Mouse (Mus musculus): Measurements from ENCODE around the gene Fanci. TPM values are rescaled to one million over a fixed set of nuclear protein-coding genes. Genes with fewer than 3 reads are reported as not detected.

Fanci gene
- polyA plus RNA-seq, 1 experiment from 2014 or later = 18.7 TPM

DNA sequence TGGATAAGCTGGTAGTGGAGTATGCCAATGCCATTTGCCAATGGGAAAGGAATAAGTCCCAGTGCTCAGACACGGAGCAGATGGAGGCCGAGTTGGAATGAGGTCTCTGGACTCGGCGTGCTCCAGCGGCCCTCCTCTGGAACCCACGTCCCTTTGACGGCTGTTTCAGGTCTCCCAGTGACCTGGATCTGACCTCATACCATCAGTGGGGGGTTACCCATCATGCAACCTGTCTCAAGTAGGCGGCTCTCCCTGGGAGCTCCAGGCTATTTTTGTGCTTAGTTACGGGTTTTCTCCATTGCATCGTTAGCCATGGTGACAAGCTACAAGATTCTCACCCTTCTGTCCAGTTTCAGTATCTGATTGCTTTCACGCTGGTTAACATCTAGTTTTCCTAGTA is 31.7 kb upstream of the Fanci start:
- DNase-seq (ENCODE audit: low spot score, missing footprints) (peak; percentile 56), ATAC-seq (ENCODE audit: low FRiP score) (no peak)
- H3K27me3 ChIP-seq (ENCODE audit: control insufficient read depth, insufficient read depth, low read length) = no peaks in the 10 kb centered on the region
- H3K36me3 ChIP-seq (ENCODE audit: control insufficient read depth, insufficient read depth, low read length) = peaks cover 16% of the 10 kb centered on the region
- WGBS = 86% methylated on average over 11 of the region's 11 CpGs
- no peak overlapping the region for H3K27ac ChIP-seq (ENCODE audit: low read depth, low read length)
- no peaks in the 10 kb centered on the region for H3K9me3 ChIP-seq (ENCODE audit: control insufficient read depth, low read length)
- no peaks in the 10 kb centered on the region for H3K4me1 ChIP-seq (ENCODE audit: control insufficient read depth, insufficient read depth, low read length)
- no peak overlapping the region for H3K4me2 ChIP-seq
- H3K9ac ChIP-seq (ENCODE audit: low read length) = no peak overlapping the region
- no peak overlapping the region for H3K4me3 ChIP-seq (ENCODE audit: low read depth, low read length)

GRCm38 (mm10) chr7:79362208-79362607 is 29.5 kb upstream of the Fanci start:
- ATAC-seq (ENCODE audit: low FRiP score) (0 out of 2 replicates have a peak, but pooled peaks have one; percentile 30), DNase-seq (ENCODE audit: low spot score, missing footprints) (no peak)
- Histone ChIP-seq H3K27me3 (ENCODE audit: control insufficient read depth, insufficient read depth, low read length) (no peaks in the 10 kb centered on the region), H3K9ac (ENCODE audit: low read length) (no peak overlapping the region), H3K4me1 (ENCODE audit: control insufficient read depth, insufficient read depth, low read length) (no peaks in the 10 kb centered on the region), H3K4me2 (no peak overlapping the region), H3K4me3 (ENCODE audit: low read depth, low read length) (no peak overlapping the region), H3K27ac (ENCODE audit: low read depth, low read length) (no peak overlapping the region), H3K36me3 (ENCODE audit: control insufficient read depth, insufficient read depth, low read length) (peaks cover 11% of the 10 kb centered on the region), H3K9me3 (ENCODE audit: control insufficient read depth, low read length) (no peaks in the 10 kb centered on the region)
- 78% methylated on average over 8 of the region's 8 CpGs for WGBS

GRCm38 (mm10) chr7:79362830-79363229 is 28.9 kb upstream of the Fanci start:
- H3K9ac ChIP-seq (ENCODE audit: low read length) = no peak overlapping the region
- WGBS = 86% methylated on average over 7 of the region's 7 CpGs
- ATAC-seq (ENCODE audit: low FRiP score) = no peak
- H3K27ac ChIP-seq (ENCODE audit: low read depth, low read length) = no peak overlapping the region
- H3K4me1 ChIP-seq (ENCODE audit: control insufficient read depth, insufficient read depth, low read length) = no peaks in the 10 kb centered on the region
- H3K36me3 ChIP-seq (ENCODE audit: control insufficient read depth, insufficient read depth, low read length) = peaks cover 10% of the 10 kb centered on the region
- H3K4me3 ChIP-seq (ENCODE audit: low read depth, low read length) = no peak overlapping the region
- no peaks in the 10 kb centered on the region for H3K9me3 ChIP-seq (ENCODE audit: control insufficient read depth, low read length)
- no peaks in the 10 kb centered on the region for H3K27me3 ChIP-seq (ENCODE audit: control insufficient read depth, insufficient read depth, low read length)
- H3K4me2 ChIP-seq = no peak overlapping the region
- no peak for DNase-seq (ENCODE audit: low spot score, missing footprints)

GRCm38 (mm10) chr7:79363370-79364043 is 28.2 kb upstream of the Fanci start:
- Histone ChIP-seq H3K4me3 (ENCODE audit: low read depth, low read length) (no peak overlapping the region), H3K27ac (ENCODE audit: low read depth, low read length) (no peak overlapping the region), H3K4me2 (no peak overlapping the region), H3K9me3 (ENCODE audit: control insufficient read depth, low read length) (no peaks in the 10 kb centered on the region), H3K27me3 (ENCODE audit: control insufficient read depth, insufficient read depth, low read length) (no peaks in the 10 kb centered on the region), H3K4me1 (ENCODE audit: control insufficient read depth, insufficient read depth, low read length) (no peaks in the 10 kb centered on the region), H3K36me3 (ENCODE audit: control insufficient read depth, insufficient read depth, low read length) (peaks cover 3% of the 10 kb centered on the region), H3K9ac (ENCODE audit: low read length) (no peak overlapping the region)
- ATAC-seq (ENCODE audit: low FRiP score) (no peak), DNase-seq (ENCODE audit: low spot score, missing footprints) (peak; percentile 61)
- 88% methylated on average over 8 of the region's 8 CpGs for WGBS

- Histone ChIP-seq H3K4me3 (ENCODE audit: low read depth, low read length) (no peak overlapping the region), H3K36me3 (ENCODE audit: control insufficient read depth, insufficient read depth, low read length) (no peaks in the 10 kb centered on the region), H3K27me3 (ENCODE audit: control insufficient read depth, insufficient read depth, low read length) (no peaks in the 10 kb centered on the region), H3K4me1 (ENCODE audit: control insufficient read depth, insufficient read depth, low read length) (no peaks in the 10 kb centered on the region), H3K4me2 (no peak overlapping the region), H3K9me3 (ENCODE audit: control insufficient read depth, low read length) (no peaks in the 10 kb centered on the region), H3K27ac (ENCODE audit: low read depth, low read length) (no peak overlapping the region), H3K9ac (ENCODE audit: low read length) (no peak overlapping the region)
- ATAC-seq (ENCODE audit: low FRiP score) = no peak
- 84% methylated on average over 5 of the region's 5 CpGs for WGBS
- DNase-seq (ENCODE audit: low spot score, missing footprints) = no peak
Observed at GRCm38 (mm10) chr7:79368664-79369063, 23.1 kb upstream of the Fanci start.

GRCm38 (mm10) chr7:79369416-79369815 is 22.3 kb upstream of the Fanci start:
- ATAC-seq (ENCODE audit: low FRiP score) (no peak), DNase-seq (ENCODE audit: low spot score, missing footprints) (no peak)
- Histone ChIP-seq H3K9me3 (ENCODE audit: control insufficient read depth, low read length) (no peaks in the 10 kb centered on the region), H3K4me3 (ENCODE audit: low read depth, low read length) (no peak overlapping the region), H3K27ac (ENCODE audit: low read depth, low read length) (no peak overlapping the region), H3K4me1 (ENCODE audit: control insufficient read depth, insufficient read depth, low read length) (no peaks in the 10 kb centered on the region), H3K4me2 (no peak overlapping the region), H3K27me3 (ENCODE audit: control insufficient read depth, insufficient read depth, low read length) (no peaks in the 10 kb centered on the region), H3K9ac (ENCODE audit: low read length) (no peak overlapping the region), H3K36me3 (ENCODE audit: control insufficient read depth, insufficient read depth, low read length) (no peaks in the 10 kb centered on the region)
- 49% methylated on average over 4 of the region's 4 CpGs for WGBS

DNA sequence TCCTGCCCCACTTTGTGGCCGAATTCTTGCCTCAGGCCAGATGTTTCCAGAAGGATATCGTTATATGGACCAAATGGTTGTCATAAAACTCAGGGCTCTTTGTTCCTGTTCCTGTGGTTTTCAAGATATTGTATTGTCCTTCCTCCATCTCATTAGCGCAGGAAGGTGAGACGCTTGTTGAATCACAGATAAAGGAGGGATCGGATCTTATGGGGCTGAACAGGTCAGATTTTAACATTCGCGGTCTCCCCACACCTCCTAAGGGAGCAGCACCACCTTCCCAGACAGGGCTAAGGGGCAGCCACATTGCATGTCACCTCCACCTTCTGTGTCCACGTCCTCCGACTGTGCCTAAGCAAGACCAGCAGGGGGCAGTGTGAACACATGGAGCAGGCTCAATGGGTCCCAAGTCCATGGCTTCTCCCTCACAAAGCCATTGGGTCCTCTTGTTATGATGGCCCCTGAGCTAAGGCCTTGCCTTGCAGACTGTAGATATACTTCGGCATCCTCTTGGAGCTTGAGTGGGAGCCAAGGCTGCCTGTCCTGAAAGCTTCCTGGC is 20.3 kb upstream of the Fanci start:
- Histone ChIP-seq H3K9ac (ENCODE audit: low read length) (no peak overlapping the region), H3K4me3 (ENCODE audit: low read depth, low read length) (no peak overlapping the region), H3K27me3 (ENCODE audit: control insufficient read depth, insufficient read depth, low read length) (no peaks in the 10 kb centered on the region), H3K4me1 (ENCODE audit: control insufficient read depth, insufficient read depth, low read length) (no peaks in the 10 kb centered on the region), H3K27ac (ENCODE audit: low read depth, low read length) (no peak overlapping the region), H3K9me3 (ENCODE audit: control insufficient read depth, low read length) (no peaks in the 10 kb centered on the region), H3K36me3 (ENCODE audit: control insufficient read depth, insufficient read depth, low read length) (no peaks in the 10 kb centered on the region), H3K4me2 (no peak overlapping the region)
- peak; percentile 77; the same call in 1 of the 2 replicates for ATAC-seq (ENCODE audit: low FRiP score)
- peak; percentile 96 for DNase-seq (ENCODE audit: low spot score, missing footprints)
- 51% methylated on average over 10 of the region's 10 CpGs for WGBS

DNA sequence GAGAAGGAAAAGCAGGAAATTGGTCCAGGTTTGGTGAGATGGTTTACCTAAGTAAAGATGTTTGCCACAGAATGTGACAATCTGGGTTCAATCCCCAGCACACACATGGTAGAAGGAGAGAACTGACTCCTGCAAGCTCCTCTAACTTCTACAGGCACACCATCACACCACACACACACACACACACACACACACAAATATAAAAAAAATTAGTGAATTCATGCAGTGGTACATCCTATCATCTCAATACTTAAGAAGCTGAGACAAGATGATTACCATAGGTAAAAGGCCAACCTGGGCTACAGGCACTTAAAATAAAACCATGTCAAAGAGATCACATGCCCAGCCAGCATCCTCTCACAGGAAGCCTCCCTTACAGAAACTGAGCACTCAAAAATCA is 17.7 kb upstream of the Fanci start:
- Histone ChIP-seq H3K4me2 (no peak overlapping the region), H3K36me3 (ENCODE audit: control insufficient read depth, insufficient read depth, low read length) (no peaks in the 10 kb centered on the region), H3K27ac (ENCODE audit: low read depth, low read length) (no peak overlapping the region), H3K4me3 (ENCODE audit: low read depth, low read length) (no peak overlapping the region), H3K9me3 (ENCODE audit: control insufficient read depth, low read length) (no peaks in the 10 kb centered on the region), H3K27me3 (ENCODE audit: control insufficient read depth, insufficient read depth, low read length) (no peaks in the 10 kb centered on the region), H3K9ac (ENCODE audit: low read length) (no peak overlapping the region), H3K4me1 (ENCODE audit: control insufficient read depth, insufficient read depth, low read length) (no peaks in the 10 kb centered on the region)
- no peak for DNase-seq (ENCODE audit: low spot score, missing footprints)
- no peak for ATAC-seq (ENCODE audit: low FRiP score)

DNA sequence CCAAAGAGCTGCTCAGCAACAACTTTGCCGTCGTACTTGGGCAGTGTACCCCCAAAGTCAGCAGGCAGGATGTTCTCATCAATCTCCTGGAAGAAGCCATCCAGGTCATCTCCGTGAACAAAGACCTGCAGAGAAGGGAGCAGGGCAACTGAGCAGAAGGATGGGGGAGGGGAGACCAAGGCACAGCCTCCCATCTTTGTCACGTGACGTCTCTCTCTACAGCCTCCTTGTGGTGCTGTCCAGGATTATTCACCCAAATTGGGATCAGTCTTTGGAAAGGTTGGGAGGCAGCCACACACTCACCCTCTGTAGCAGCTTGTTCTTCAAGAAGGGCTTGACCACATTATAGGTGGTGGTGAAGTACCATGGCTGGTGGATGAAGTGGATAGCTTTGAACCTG is 16.1 kb upstream of the Fanci start:
- Histone ChIP-seq H3K9ac (ENCODE audit: low read length) (no peak overlapping the region), H3K9me3 (ENCODE audit: control insufficient read depth, low read length) (no peaks in the 10 kb centered on the region), H3K27ac (ENCODE audit: low read depth, low read length) (no peak overlapping the region), H3K4me1 (ENCODE audit: control insufficient read depth, insufficient read depth, low read length) (no peaks in the 10 kb centered on the region), H3K4me2 (no peak overlapping the region), H3K27me3 (ENCODE audit: control insufficient read depth, insufficient read depth, low read length) (no peaks in the 10 kb centered on the region), H3K36me3 (ENCODE audit: control insufficient read depth, insufficient read depth, low read length) (no peaks in the 10 kb centered on the region), H3K4me3 (ENCODE audit: low read depth, low read length) (no peak overlapping the region)
- DNase-seq (ENCODE audit: low spot score, missing footprints) (no peak), ATAC-seq (ENCODE audit: low FRiP score) (no peak)
- WGBS = 69% methylated on average over 5 of the region's 5 CpGs
